Mouse (Mus musculus) small intestine, adult 2 months (tissue): ENCODE data around the gene Ccdc102a. TPM values are rescaled to one million over a fixed set of nuclear protein-coding genes. Genes with fewer than 3 reads are reported as not detected.
A peak's percentile ranks its signal among the peaks of the same experiment; 100 is the strongest.

Source experiments
- H3K27ac ChIP-seq: fragments of 200-500 bp; 2 replicates; pipeline ENCODE4 v1.5.1; 2012; ENCODE audit warnings: low read depth, low read length, control low read depth, inconsistent platforms; ENCODE audit not compliant: insufficient read depth
- H3K27me3 ChIP-seq: fragments of 200-500 bp; 2 replicates; pipeline ENCODE4 v1.6.1; 2012; ENCODE audit warnings: mild to moderate bottlenecking, moderate library complexity, low read length, inconsistent platforms; ENCODE audit not compliant: control insufficient read depth, insufficient read depth
- H3K36me3 ChIP-seq: fragments of 200-500 bp; 2 replicates; pipeline ENCODE4 v1.6.1; 2012; ENCODE audit warnings: mild to moderate bottlenecking, low read length, control low read depth, inconsistent platforms; ENCODE audit not compliant: control insufficient read depth, insufficient read depth
- H3K4me1 ChIP-seq: fragments of 200-500 bp; 2 replicates; pipeline ENCODE4 v1.6.1; 2012; ENCODE audit warnings: low read length, inconsistent platforms, mixed read lengths; ENCODE audit not compliant: control insufficient read depth, insufficient read depth, insufficient read length
- H3K4me3 ChIP-seq: fragments of 200-500 bp; 2 replicates; pipeline ENCODE4 v1.5.1; 2012; ENCODE audit warnings: low read depth, mild to moderate bottlenecking, control low read depth, inconsistent platforms, low read length, moderate library complexity
- CTCF ChIP-seq: fragments of 200-500 bp; IDR thresholded peaks from 2 replicates; pipeline ENCODE4 v1.5.1; 2012; ENCODE audit warnings: low read depth, mild to moderate bottlenecking, control low read depth, inconsistent platforms, low read length, moderate library complexity, mixed read lengths; ENCODE audit not compliant: insufficient replicate concordance, insufficient read length; ENCODE audit errors: extremely low read depth
- POLR2A ChIP-seq: fragments of 200-500 bp; IDR thresholded peaks from 2 replicates; pipeline ENCODE4 v1.6.1; 2012; ENCODE audit warnings: low read depth, mild to moderate bottlenecking, control low read depth, inconsistent platforms, low read length, moderate library complexity
- WGBS: fragments of 180-500 bp; shearing (Covaris S2); methylation state at CpG from one replicate; pipeline ENCODE4 v1.1.7; 2018; 5-methylcytosine and 5-hydroxymethylcytosine counted together
- polyA plus RNA-seq: library from polyadenylated mRNA; depleted of rRNA; stranded (reverse); fragments of >200 nt; gene quantifications from 2 replicates; pipeline ENCODE4 v1.2.3, GENCODE M21; 2012

The Ccdc102a gene
- polyA plus RNA-seq, 1 experiment, result 8.1 TPM

DNA sequence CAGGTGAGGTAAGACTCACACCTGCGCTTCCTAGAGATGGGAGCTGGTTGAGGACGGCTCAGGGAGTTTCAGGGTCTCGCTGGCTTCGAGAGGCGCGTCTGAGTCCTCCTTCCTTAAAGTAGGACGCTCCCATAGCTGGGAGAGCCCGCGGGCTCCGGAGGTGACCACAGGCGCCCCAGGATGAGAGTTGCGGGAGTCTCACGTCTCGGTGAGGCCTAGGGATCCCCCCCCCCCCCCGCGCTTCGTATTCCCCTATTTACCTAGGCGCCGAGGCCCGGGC, 42.1 kb downstream of the Ccdc102a start:
- Histone ChIP-seq H3K4me3 (peak overlapping the region; percentile 86), H3K27ac (peak overlapping the region; percentile 79), H3K4me1 (peaks cover 21% of the 10 kb centered on the region), H3K36me3 (0 out of 2 replicates have a peak, but pooled peaks cover 3% of the 10 kb centered on the region), H3K27me3 (no peaks in the 10 kb centered on the region)
- TF ChIP-seq POLR2A (no peak), CTCF (no peak)
- under 1% methylated on average over 20 of the region's 20 CpGs for WGBS

DNA sequence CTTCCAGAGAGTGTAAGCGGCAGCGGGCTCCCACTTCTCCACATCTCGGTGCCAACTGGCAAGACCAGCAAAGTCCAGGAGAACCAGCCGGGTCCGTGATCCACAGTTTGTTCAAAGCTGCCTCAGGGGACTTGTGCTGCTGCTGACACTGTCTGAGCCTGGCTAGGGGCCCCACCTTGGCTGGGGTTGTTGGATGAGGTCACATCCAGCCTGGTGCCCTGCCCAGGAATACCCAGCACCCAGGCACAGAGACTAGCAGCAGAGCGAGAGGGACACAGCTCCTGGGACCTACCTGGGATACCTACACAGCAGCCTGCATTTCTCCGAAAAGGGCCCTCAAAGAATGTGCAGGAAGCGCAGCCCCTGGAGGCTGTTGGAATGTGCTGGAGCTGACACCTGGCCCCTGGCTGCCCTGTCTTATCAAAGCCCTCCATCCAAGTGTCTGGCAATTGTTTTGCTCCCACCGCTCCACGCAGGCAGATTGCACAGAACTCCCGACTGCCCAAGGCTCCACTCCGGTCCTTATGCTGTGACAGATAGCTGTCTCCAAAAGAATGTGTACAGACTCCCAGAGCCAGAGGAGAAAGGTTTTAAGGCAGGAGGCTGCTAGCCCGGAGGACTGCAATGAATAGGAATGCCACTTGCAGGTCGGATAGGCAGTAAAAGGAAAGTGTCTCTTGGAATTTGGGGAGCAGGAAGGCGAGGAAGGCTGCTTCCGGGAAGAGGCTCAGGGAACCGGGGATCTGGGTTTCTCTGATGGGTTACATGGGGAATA, 42.6 kb downstream of the Ccdc102a start:
- Histone ChIP-seq H3K4me1 (peaks cover 27% of the 10 kb centered on the region), H3K4me3 (peak overlapping the region; percentile 86), H3K27me3 (no peaks in the 10 kb centered on the region), H3K27ac (peak overlapping the region; percentile 79), H3K36me3 (0 out of 2 replicates have a peak, but pooled peaks cover 3% of the 10 kb centered on the region)
- TF ChIP-seq POLR2A, result peak; percentile 9; the same call in 1 of the 2 replicates
- no peak for TF ChIP-seq CTCF
- 11% methylated on average over 17 of the region's 17 CpGs for WGBS

DNA sequence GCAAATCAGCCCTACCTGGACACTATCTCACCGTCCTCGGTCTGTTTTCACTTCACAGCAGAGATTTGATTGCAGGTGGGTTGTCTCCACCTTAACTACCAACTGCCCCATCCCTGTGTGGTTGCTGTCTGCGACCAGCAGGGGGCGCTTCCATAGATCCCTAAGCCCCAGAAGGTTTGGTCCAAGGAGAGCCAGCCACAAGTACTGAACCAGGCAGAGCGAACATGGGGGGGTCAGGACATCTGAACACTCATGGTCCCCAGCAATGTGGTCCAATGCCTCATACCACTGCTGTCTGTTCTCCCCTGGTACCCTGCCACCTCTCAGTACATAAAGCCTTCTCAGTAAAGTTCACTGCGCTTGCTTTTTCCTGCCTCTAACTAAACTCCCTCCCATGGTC, 43.5 kb downstream of the Ccdc102a start:
- no peak; the same call in 1 of the 2 replicates for TF ChIP-seq POLR2A
- TF ChIP-seq CTCF, result peak; percentile 91; the same call in 1 of the 2 replicates
- no peaks in the 10 kb centered on the region for H3K27me3 ChIP-seq
- WGBS, result 15% methylated on average over 6 of the region's 6 CpGs
- H3K36me3 ChIP-seq, result peaks cover 8% of the 10 kb centered on the region
- H3K4me3 ChIP-seq, result peak overlapping the region; percentile 86
- H3K27ac ChIP-seq, result peak overlapping the region; percentile 79; the same call in 1 of the 2 replicates
- H3K4me1 ChIP-seq, result peaks cover 29% of the 10 kb centered on the region

GRCm38 (mm10) chr8:94872576-94872975, 45.3 kb downstream of the Ccdc102a start:
- peak overlapping the region; percentile 100 for H3K27ac ChIP-seq
- no peak for TF ChIP-seq POLR2A
- no peak for TF ChIP-seq CTCF
- H3K4me3 ChIP-seq, result peak overlapping the region; percentile 59
- peaks cover 19% of the 10 kb centered on the region for H3K36me3 ChIP-seq
- H3K4me1 ChIP-seq, result peaks cover 29% of the 10 kb centered on the region
- WGBS, result 85% methylated on average over 2 of the region's 2 CpGs
- H3K27me3 ChIP-seq, result no peaks in the 10 kb centered on the region

- 38% methylated on average over 3 of the region's 3 CpGs for WGBS
- Histone ChIP-seq H3K27me3 (no peaks in the 10 kb centered on the region), H3K27ac (peak overlapping the region; percentile 100), H3K36me3 (peaks cover 23% of the 10 kb centered on the region), H3K4me1 (peaks cover 29% of the 10 kb centered on the region), H3K4me3 (peak overlapping the region; percentile 59)
- TF ChIP-seq POLR2A, result no peak
- no peak for TF ChIP-seq CTCF
Observed at GRCm38 (mm10) chr8:94872156-94872555, 45.7 kb downstream of the Ccdc102a start.

DNA sequence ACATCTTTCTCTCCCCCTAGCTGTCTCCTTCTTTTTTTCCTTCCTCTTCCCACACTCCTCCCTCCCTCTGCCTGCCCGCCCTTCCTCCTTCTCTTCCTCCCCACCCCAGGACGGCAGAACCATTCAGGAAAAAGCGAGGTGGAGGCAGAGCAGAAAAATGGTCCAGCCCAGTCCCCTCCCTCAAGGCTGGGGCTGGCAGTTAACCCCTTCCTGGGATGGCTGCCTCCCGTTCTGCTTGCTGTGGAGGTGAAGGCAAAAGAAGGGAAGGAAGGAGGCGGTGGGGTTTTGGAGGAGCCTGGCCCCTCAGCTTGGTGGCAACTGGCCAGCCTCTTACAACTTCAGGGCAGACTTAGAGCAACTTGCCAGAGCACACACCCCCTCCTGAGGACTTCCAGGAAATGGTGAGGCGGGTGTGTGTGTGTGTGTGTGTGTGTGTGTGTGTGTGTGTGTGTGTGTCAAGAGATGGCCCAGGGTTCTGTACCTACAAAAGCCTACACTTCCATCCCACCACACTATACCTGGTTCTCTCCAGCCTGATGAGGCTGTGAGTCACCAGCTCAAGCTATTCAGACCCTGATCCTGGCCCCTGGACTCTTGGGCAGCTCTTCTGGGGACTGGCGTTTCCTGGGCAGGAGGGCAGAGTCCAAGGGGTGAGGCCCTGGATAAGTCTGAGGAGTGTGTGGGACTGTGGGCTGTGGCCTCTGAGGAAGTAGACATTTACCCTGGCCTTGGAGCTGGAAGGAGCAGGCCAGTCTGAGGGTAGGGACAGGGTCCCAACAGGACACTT, 46.6 kb downstream of the Ccdc102a start:
- H3K27ac ChIP-seq, result peak overlapping the region; percentile 100

More for the DNA sequence above, 46.6 kb downstream of the Ccdc102a start:
- H3K27me3 ChIP-seq, result no peaks in the 10 kb centered on the region
- H3K4me3 ChIP-seq, result peak overlapping the region; percentile 74
- H3K36me3 ChIP-seq, result peaks cover 31% of the 10 kb centered on the region
- peak; percentile 85 for TF ChIP-seq POLR2A
- no peak for TF ChIP-seq CTCF
- peaks cover 23% of the 10 kb centered on the region for H3K4me1 ChIP-seq
- WGBS, result 2% methylated on average over 7 of the region's 7 CpGs
